Mouse (Mus musculus) C2C12 (cell line): ENCODE measurements around the gene Wwc1.

ENCODE experiments used
- CEBPB ChIP-seq: IDR thresholded peaks from one replicate; pipeline ENCODE4 v1.6.1; 2011; ENCODE audit warnings: low read depth, mild to moderate bottlenecking, control low read depth, moderate library complexity
- CTCF ChIP-seq: IDR thresholded peaks from one replicate; pipeline ENCODE4 v1.5.1; 2011; ENCODE audit not compliant: control insufficient read depth, insufficient read depth, insufficient read length
- FOSL1 ChIP-seq: IDR thresholded peaks from one replicate; pipeline ENCODE4 v1.8.0; 2011; ENCODE audit warnings: mild to moderate bottlenecking, low read length; ENCODE audit not compliant: poor library complexity, insufficient read depth, severe bottlenecking
- MAX ChIP-seq: IDR thresholded peaks from one replicate; pipeline ENCODE4 v1.6.1; 2011; ENCODE audit warnings: mild to moderate bottlenecking, control low read depth
- MYOD1 ChIP-seq: IDR thresholded peaks from one replicate; pipeline ENCODE4 v1.6.1; 2011; ENCODE audit warnings: low read depth; ENCODE audit not compliant: control insufficient read depth, insufficient read length
- MYOG ChIP-seq: IDR thresholded peaks from one replicate; pipeline ENCODE4 v1.6.1; 2011; ENCODE audit not compliant: control insufficient read depth, insufficient read length; ENCODE audit errors: extremely low read depth
- USF1 ChIP-seq: IDR thresholded peaks from one replicate; pipeline ENCODE4 v1.6.1; 2011; ENCODE audit warnings: low read depth, mild to moderate bottlenecking, control low read depth, moderate library complexity

DNA sequence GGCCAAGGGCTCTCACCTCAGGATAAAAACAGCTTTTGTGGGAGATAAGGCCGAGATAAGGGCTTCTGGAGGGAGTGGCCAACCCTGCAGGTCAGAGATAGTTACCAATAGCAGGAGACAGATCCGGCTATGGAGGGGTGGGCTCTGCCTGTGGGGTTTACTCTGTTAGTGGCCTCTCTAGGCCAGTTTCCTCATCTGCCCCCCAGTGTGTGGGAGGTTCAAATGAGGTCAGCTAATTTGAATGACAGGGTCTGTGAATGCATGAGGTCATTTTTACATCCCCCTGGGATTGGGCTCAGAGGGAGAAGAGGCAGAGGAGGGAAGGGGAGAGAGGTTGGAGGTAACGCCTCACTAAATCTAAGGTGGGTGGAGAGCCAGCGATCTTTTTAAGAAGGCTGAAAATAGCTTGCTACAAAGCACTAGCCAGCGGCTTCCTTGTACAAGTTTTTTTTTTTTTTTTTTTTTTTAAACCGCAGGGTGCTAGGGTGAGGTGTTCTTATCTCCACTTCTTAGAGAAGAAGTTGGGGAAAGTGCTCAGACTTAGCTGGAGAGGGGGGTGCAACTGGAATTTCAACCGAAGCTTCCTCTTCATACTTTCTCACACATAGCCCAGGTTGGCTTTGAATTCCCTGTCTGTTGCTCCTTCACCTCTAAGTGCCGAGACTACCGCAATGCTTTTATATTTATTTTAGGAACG lies 20.4 kb upstream of the Wwc1 start:
- TF ChIP-seq CTCF (no peak), USF1 (no peak), MAX (no peak), CEBPB (no peak), MYOD1 (no peak), MYOG (no peak), FOSL1 (no peak)
